Mouse (Mus musculus) erythroblast, embryonic 14.5 days (primary cell): ENCODE data around the gene Pomp. TPM values are rescaled to one million over a fixed set of nuclear protein-coding genes. Genes with fewer than 3 reads are reported as not detected.

ENCODE experiments used
- H3K27me3 ChIP-seq: 2 replicates; pipeline ENCODE4 v1.6.1; 2012; ENCODE audit warnings: inconsistent platforms; ENCODE audit not compliant: control insufficient read depth
- H3K36me3 ChIP-seq: 2 replicates; pipeline ENCODE4 v1.6.1; 2012; ENCODE audit warnings: mild to moderate bottlenecking, inconsistent platforms; ENCODE audit not compliant: control insufficient read depth
- H3K4me1 ChIP-seq: 2 replicates; pipeline ENCODE4 v1.6.1; 2012; ENCODE audit warnings: inconsistent platforms; ENCODE audit not compliant: control insufficient read depth
- H3K4me3 ChIP-seq: replicated peaks from 2 replicates; pipeline ENCODE3; 2012; ENCODE audit warnings: moderate library complexity, mild to moderate bottlenecking, inconsistent platforms
- H3K9me3 ChIP-seq: 2 replicates; pipeline ENCODE4 v1.6.1; 2012; ENCODE audit warnings: low read length, inconsistent platforms, mixed read lengths; ENCODE audit not compliant: control insufficient read depth
- GATA1 ChIP-seq: IDR thresholded peaks from 2 replicates; pipeline ENCODE4 v1.6.1; 2012; ENCODE audit warnings: low read length, inconsistent platforms, mixed read lengths
- TAL1 ChIP-seq: IDR thresholded peaks from 3 replicates; pipeline ENCODE4 v1.6.1; 2012; ENCODE audit warnings: low read length, inconsistent platforms, mixed read lengths
- polyA plus RNA-seq: library from polyadenylated mRNA; stranded (reverse); fragments of >175 nt; gene quantifications from 2 replicates; pipeline ENCODE4 v1.2.3, GENCODE M21; 2012

Pomp gene
- polyA plus RNA-seq, 1 experiment, result 1.0 TPM

GRCm38 (mm10) chr5:147874491-147875065, 14.3 kb downstream of the Pomp start:
- Histone ChIP-seq H3K36me3 (peaks cover 98% of the 10 kb centered on the region), H3K27me3 (no peaks in the 10 kb centered on the region), H3K9me3 (peaks cover 2% of the 10 kb centered on the region), H3K4me3 (no peak overlapping the region), H3K4me1 (peaks cover 13% of the 10 kb centered on the region)
- TF ChIP-seq GATA1 (no peak), TAL1 (no peak)

GRCm38 (mm10) chr5:147875210-147875609, 14.9 kb downstream of the Pomp start:
- H3K9me3 ChIP-seq, result peaks cover 2% of the 10 kb centered on the region
- TF ChIP-seq GATA1, result no peak
- peak overlapping the region; percentile 17 for H3K4me3 ChIP-seq
- H3K36me3 ChIP-seq, result peaks cover 98% of the 10 kb centered on the region
- H3K27me3 ChIP-seq, result no peaks in the 10 kb centered on the region
- peaks cover 15% of the 10 kb centered on the region for H3K4me1 ChIP-seq

- Histone ChIP-seq H3K9me3 (peaks cover 10% of the 10 kb centered on the region), H3K4me3 (no peak overlapping the region), H3K4me1 (peaks cover 19% of the 10 kb centered on the region), H3K27me3 (no peaks in the 10 kb centered on the region), H3K36me3 (peaks cover 97% of the 10 kb centered on the region)
- TF ChIP-seq GATA1 (no peak), TAL1 (no peak)
Observed at GRCm38 (mm10) chr5:147877520-147877919, 17.3 kb downstream of the Pomp start.

GRCm38 (mm10) chr5:147879971-147880682, 19.9 kb downstream of the Pomp start:
- H3K27me3 ChIP-seq, result no peaks in the 10 kb centered on the region
- H3K4me1 ChIP-seq, result peaks cover 12% of the 10 kb centered on the region
- peaks cover 11% of the 10 kb centered on the region for H3K9me3 ChIP-seq
- H3K4me3 ChIP-seq, result no peak overlapping the region
- H3K36me3 ChIP-seq, result peaks cover 96% of the 10 kb centered on the region
- no peak for TF ChIP-seq GATA1
- no peak for TF ChIP-seq TAL1

- no peak for TF ChIP-seq TAL1
- TF ChIP-seq GATA1, result no peak
- H3K36me3 ChIP-seq, result peaks cover 94% of the 10 kb centered on the region
- H3K27me3 ChIP-seq, result no peaks in the 10 kb centered on the region
- no peak overlapping the region for H3K4me3 ChIP-seq
- peaks cover 17% of the 10 kb centered on the region for H3K4me1 ChIP-seq
- peaks cover 12% of the 10 kb centered on the region for H3K9me3 ChIP-seq
Observed at GRCm38 (mm10) chr5:147883581-147883980, 23.3 kb downstream of the Pomp start.

GRCm38 (mm10) chr5:147888313-147889297, 28.3 kb downstream of the Pomp start:
- peaks cover 78% of the 10 kb centered on the region for H3K36me3 ChIP-seq
- peaks cover 52% of the 10 kb centered on the region for H3K4me1 ChIP-seq
- peak; percentile 44 for TF ChIP-seq GATA1
- TF ChIP-seq TAL1, result peak; percentile 50

GRCm38 (mm10) chr5:147892735-147893134, 32.5 kb downstream of the Pomp start:
- H3K36me3 ChIP-seq, result peaks cover 37% of the 10 kb centered on the region
- no peak for TF ChIP-seq TAL1
- no peak for TF ChIP-seq GATA1
- H3K4me1 ChIP-seq, result peaks cover 73% of the 10 kb centered on the region
- H3K27me3 ChIP-seq, result peaks cover 5% of the 10 kb centered on the region; the same call in 1 of the 2 replicates
- H3K4me3 ChIP-seq, result peak overlapping the region; percentile 68
- no peaks in the 10 kb centered on the region for H3K9me3 ChIP-seq

More at GRCm38 (mm10) chr5:147888313-147889297, 28.3 kb downstream of the Pomp start:
- Histone ChIP-seq H3K9me3 (peaks cover 3% of the 10 kb centered on the region; the same call in 1 of the 2 replicates), H3K27me3 (no peaks in the 10 kb centered on the region), H3K4me3 (no peak overlapping the region)

GRCm38 (mm10) chr5:147893143-147893542, 32.9 kb downstream of the Pomp start:
- peaks cover 70% of the 10 kb centered on the region for H3K4me1 ChIP-seq

More at GRCm38 (mm10) chr5:147893143-147893542, 32.9 kb downstream of the Pomp start:
- Histone ChIP-seq H3K4me3 (peak overlapping the region; percentile 68), H3K9me3 (no peaks in the 10 kb centered on the region), H3K27me3 (peaks cover 5% of the 10 kb centered on the region; the same call in 1 of the 2 replicates), H3K36me3 (peaks cover 34% of the 10 kb centered on the region)
- TF ChIP-seq GATA1 (peak; percentile 47; the same call in 1 of the 2 replicates), TAL1 (0 out of 3 replicates have a peak, but pooled peaks have one; percentile 8)
